Mouse (Mus musculus): ENCODE measurements around the gene Trmt61a.

DNA sequence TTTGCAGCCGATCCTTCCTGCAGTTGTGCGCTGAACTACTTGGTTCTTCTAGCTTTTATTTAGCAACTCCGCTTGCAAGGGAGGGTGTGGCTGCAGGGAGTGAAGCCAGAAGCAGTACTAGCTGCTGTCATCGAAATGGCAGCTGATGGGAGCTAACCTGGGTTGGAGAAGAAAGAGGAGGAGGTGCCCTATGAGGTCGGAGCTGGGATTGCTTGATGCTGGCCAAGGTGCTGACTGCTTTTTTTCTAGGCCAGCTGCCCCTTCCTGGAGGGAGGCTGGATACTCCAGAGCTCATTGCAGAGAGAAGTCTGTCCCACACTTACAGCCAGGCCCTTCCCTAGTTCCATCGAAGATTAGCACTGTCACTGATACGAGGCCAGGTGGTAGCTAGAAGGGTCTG lies 1.1 kb downstream of the Trmt61a start:
- TF ChIP-seq CTCF (IDR thresholded peaks at IDR 0.05; ENCODE audit: extremely low read depth, insufficient read length, insufficient replicate concordance, low read depth, low read length) = no peak
- no peak for TF ChIP-seq POLR2A (IDR thresholded peaks at IDR 0.05; ENCODE audit: low read depth, low read length)
